In genomic region chr17:66710568-66710967, GRCm38 (mm10) we compare ENCODE assay signal across 16 mouse cellular contexts.
DNase-seq lines count a peak whose midpoint lies in the region; ATAC-seq and TF ChIP-seq lines count a peak whose summit lies in the region.
"Had no signal": no experiment of that assay in that cellular context is flagged by ENCODE, and none has a peak within 500 bp of the region (broad histone marks: within the 10 kb centered on the region; RNA-seq: fewer than 3 reads in every experiment).

No protein-coding gene starts in this region.

- WGBS in kidney, postnatal 0 days, result 58% methylated on average over 4 of the region's 4 CpGs
- WGBS in stomach, embryonic 14.5 days, result 58% methylated on average over 4 of the region's 4 CpGs
- 60% methylated on average over 4 of the region's 4 CpGs for WGBS in stomach, postnatal 0 days
- 35% methylated on average over 4 of the region's 4 CpGs for WGBS in intestine, postnatal 0 days

- no peak for DNase-seq in kidney, postnatal 0 days (ENCODE audit: low spot score)
- DNase-seq in kidney, adult 8-10 months, result no peak
- no peak for DNase-seq in stomach, postnatal 0 days (ENCODE audit: low spot score)
- DNase-seq in left cerebral cortex, postnatal 10 days (ENCODE audit: extremely low spot score in 1 of 2, low spot score in 2 of 2), result no peak
- no peak for DNase-seq in embryo, embryonic 11 days
- no peak for DNase-seq in gastrocnemius, adult 2 months
- DNase-seq: B cell, adult 2 months; cerebellum, adult 9-11 months; lung, postnatal 14 days had no signal

- TF ChIP-seq CTCF in kidney, postnatal 0 days (IDR thresholded peaks at IDR 0.05; ENCODE audit: low read depth), result no peak
- no peak for TF ChIP-seq CTCF in stomach, postnatal 0 days (IDR thresholded peaks at IDR 0.05; ENCODE audit: low read depth)
- TF ChIP-seq CTCF in intestine, postnatal 0 days (IDR thresholded peaks at IDR 0.05; ENCODE audit: low read depth), result no peak
- TF ChIP-seq CTCF in gastrocnemius, adult 2 months (IDR thresholded peaks at IDR 0.05), result no peak

- no peaks in the 10 kb centered on the region for H3K27me3 ChIP-seq in kidney, postnatal 0 days (ENCODE audit: insufficient read depth, low read length)
- H3K27me3 ChIP-seq in stomach, embryonic 14.5 days (ENCODE audit: control insufficient read depth, insufficient read depth, low read length), result no peaks in the 10 kb centered on the region
- no peaks in the 10 kb centered on the region for H3K27me3 ChIP-seq in stomach, postnatal 0 days (ENCODE audit: control insufficient read depth, insufficient read depth, low read length)
- H3K27me3 ChIP-seq in intestine, postnatal 0 days (replicated peaks; ENCODE audit: control insufficient read depth, insufficient read depth, low read length), result no peaks in the 10 kb centered on the region
- H3K27me3 ChIP-seq: heart, embryonic 15.5 days; hindbrain, embryonic 12.5 days; limb, embryonic 12.5 days; midbrain, embryonic 15.5 days had no signal

- intact Hi-C loops in left cerebral cortex, postnatal 10 days (cut with DNase I), result no loop called here
- intact Hi-C loops in gastrocnemius, adult 2 months (cut with DNase I), result no loop called here

- no peaks in the 10 kb centered on the region for H3K36me3 ChIP-seq in kidney, postnatal 0 days (ENCODE audit: insufficient read depth, low read length)
- no peaks in the 10 kb centered on the region for H3K36me3 ChIP-seq in stomach, embryonic 14.5 days (ENCODE audit: control insufficient read depth, insufficient read depth, low read length)
- no peaks in the 10 kb centered on the region for H3K36me3 ChIP-seq in stomach, postnatal 0 days (ENCODE audit: control insufficient read depth, insufficient read depth, low read length)
- no peaks in the 10 kb centered on the region for H3K36me3 ChIP-seq in intestine, postnatal 0 days (ENCODE audit: control insufficient read depth, insufficient read depth)
- H3K36me3 ChIP-seq: forebrain, embryonic 10.5 days; heart, embryonic 15.5 days; hindbrain, embryonic 12.5 days; limb, embryonic 12.5 days; midbrain, embryonic 15.5 days had no signal

- no peak overlapping the region for H3K4me2 ChIP-seq in kidney, postnatal 0 days (ENCODE audit: low read length)
- no peak overlapping the region for H3K4me2 ChIP-seq in stomach, embryonic 14.5 days (replicated peaks; ENCODE audit: low read depth, low read length)
- H3K4me2 ChIP-seq in stomach, postnatal 0 days (replicated peaks; ENCODE audit: low read depth), result no peak overlapping the region
- no peak overlapping the region for H3K4me2 ChIP-seq in intestine, postnatal 0 days (replicated peaks; ENCODE audit: low read depth)
- H3K4me2 ChIP-seq: heart, embryonic 15.5 days; hindbrain, embryonic 12.5 days; limb, embryonic 12.5 days; midbrain, embryonic 15.5 days had no signal

- 0 out of 2 replicates have a peak overlapping the region, but pooled peaks have one; percentile 13 for H3K27ac ChIP-seq in kidney, postnatal 0 days
- H3K27ac ChIP-seq in stomach, embryonic 14.5 days (ENCODE audit: low read length), result peak overlapping the region; percentile 17; the same call in 1 of the 2 replicates
- no peak overlapping the region for H3K27ac ChIP-seq in stomach, postnatal 0 days (replicated peaks)
- peak overlapping the region; percentile 60 for H3K27ac ChIP-seq in intestine, postnatal 0 days (ENCODE audit: low read depth, low read length)
- no peak overlapping the region for H3K27ac ChIP-seq in gastrocnemius, adult 2 months
- H3K27ac ChIP-seq: heart, embryonic 15.5 days; hindbrain, embryonic 12.5 days; limb, embryonic 12.5 days; midbrain, embryonic 15.5 days had no signal

- no peak for TF ChIP-seq EP300 in stomach, postnatal 0 days (optimal IDR thresholded peaks at IDR 0.05)

- no peaks in the 10 kb centered on the region for H3K9me3 ChIP-seq in kidney, postnatal 0 days (replicated peaks; ENCODE audit: low read length)
- H3K9me3 ChIP-seq in stomach, embryonic 14.5 days (ENCODE audit: control insufficient read depth, low read depth, low read length), result no peaks in the 10 kb centered on the region
- H3K9me3 ChIP-seq in stomach, postnatal 0 days (ENCODE audit: control insufficient read depth, low read length), result no peaks in the 10 kb centered on the region
- H3K9me3 ChIP-seq in intestine, postnatal 0 days (ENCODE audit: control insufficient read depth), result no peaks in the 10 kb centered on the region
- H3K9me3 ChIP-seq: forebrain, embryonic 10.5 days; heart, embryonic 15.5 days; hindbrain, embryonic 12.5 days; limb, embryonic 12.5 days; midbrain, embryonic 15.5 days had no signal

- peaks cover 6% of the 10 kb centered on the region; the same call in 1 of the 2 replicates for H3K4me1 ChIP-seq in kidney, postnatal 0 days (replicated peaks; ENCODE audit: insufficient read depth, low read length)
- peaks cover 8% of the 10 kb centered on the region; the same call in 1 of the 2 replicates for H3K4me1 ChIP-seq in stomach, embryonic 14.5 days (ENCODE audit: control insufficient read depth, insufficient read depth, low read length)
- H3K4me1 ChIP-seq in stomach, postnatal 0 days (replicated peaks; ENCODE audit: control insufficient read depth, insufficient read depth), result 0 out of 2 replicates have a peak, but pooled peaks cover 3% of the 10 kb centered on the region
- H3K4me1 ChIP-seq in intestine, postnatal 0 days (replicated peaks; ENCODE audit: control insufficient read depth, insufficient read depth, low read length), result 0 out of 2 replicates have a peak, but pooled peaks cover 4% of the 10 kb centered on the region

- no peak overlapping the region for H3K9ac ChIP-seq in kidney, postnatal 0 days (ENCODE audit: low read depth, low read length)
- H3K9ac ChIP-seq in stomach, embryonic 14.5 days (replicated peaks; ENCODE audit: low read depth, low read length), result no peak overlapping the region
- H3K9ac ChIP-seq in stomach, postnatal 0 days (ENCODE audit: low read length), result no peak overlapping the region
- no peak overlapping the region for H3K9ac ChIP-seq in intestine, postnatal 0 days (ENCODE audit: low read depth, low read length)
- H3K9ac ChIP-seq: heart, embryonic 15.5 days; hindbrain, embryonic 12.5 days; midbrain, embryonic 15.5 days had no signal

- H3K4me3 ChIP-seq in kidney, postnatal 0 days (replicated peaks; ENCODE audit: low read depth, low read length), result no peak overlapping the region
- H3K4me3 ChIP-seq in stomach, embryonic 14.5 days (ENCODE audit: low read depth, low read length), result no peak overlapping the region
- H3K4me3 ChIP-seq in stomach, postnatal 0 days (ENCODE audit: low read depth, low read length), result no peak overlapping the region
- H3K4me3 ChIP-seq in intestine, postnatal 0 days (ENCODE audit: low read depth, low read length), result no peak overlapping the region
- H3K4me3 ChIP-seq in gastrocnemius, adult 2 months, result no peak overlapping the region
- H3K4me3 ChIP-seq: forebrain, embryonic 10.5 days; heart, embryonic 15.5 days; hindbrain, embryonic 12.5 days; limb, embryonic 12.5 days; midbrain, embryonic 15.5 days had no signal

- ATAC-seq in kidney, postnatal 0 days (replicated peaks; ENCODE audit: low FRiP score, low read depth), result no peak
- no peak for ATAC-seq in stomach, embryonic 14.5 days (ENCODE audit: insufficient number of reproducible peaks, insufficient read depth, low FRiP score, low read depth)
- ATAC-seq in stomach, postnatal 0 days (ENCODE audit: low FRiP score, low TSS enrichment), result no peak
- no peak for ATAC-seq in intestine, postnatal 0 days
- ATAC-seq: midbrain, embryonic 15.5 days had no signal

Comparison
In these comparisons a context has a peak if more than half of its experiments do, and no peak if none do; other contexts are left out.
1. H3K27ac ChIP-seq: peak in kidney, postnatal 0 days (single experiment), stomach, embryonic 14.5 days (single experiment) and intestine, postnatal 0 days (single experiment); none in stomach, postnatal 0 days (single experiment) and gastrocnemius, adult 2 months (single experiment).